Comparison of ENCODE assay signal across 27 mouse cellular contexts in genomic region chr11:96411934-96412333, GRCm38 (mm10). TPM values are rescaled to one million over a fixed set of nuclear protein-coding genes. Genes with fewer than 3 reads are reported as not detected.
A peak's percentile ranks its signal among the peaks of the same experiment; 100 is the strongest.
DNase-seq lines count a peak whose midpoint lies in the region; ATAC-seq and TF ChIP-seq lines count a peak whose summit lies in the region.
"Had no signal": no experiment of that assay in that cellular context is flagged by ENCODE, and none has a peak within 500 bp of the region (broad histone marks: within the 10 kb centered on the region; RNA-seq: fewer than 3 reads in every experiment).

No protein-coding gene starts in this region.

- H3K4me3 ChIP-seq in gastrocnemius, adult 2 months: no peak overlapping the region
- no peak overlapping the region for H3K4me3 ChIP-seq in liver, embryonic 14.5 days (ENCODE audit: insufficient read depth in 1 of 2, low read depth in 2 of 2, low read length in 2 of 2)
- no peak overlapping the region for H3K4me3 ChIP-seq in liver, embryonic 11.5 days (ENCODE audit: low read depth, low read length)
- no peak overlapping the region for H3K4me3 ChIP-seq in small intestine, adult 2 months (ENCODE audit: low read depth, low read length)
- no peak overlapping the region for H3K4me3 ChIP-seq in neural tube, embryonic 15.5 days (replicated peaks)
- H3K4me3 ChIP-seq: embryonic facial prominence, embryonic 15.5 days; heart, embryonic 10.5 days; hindbrain, embryonic 15.5 days; limb, embryonic 10.5 days; liver, embryonic 13.5 days; midbrain, embryonic 12.5 days; stomach, embryonic 15.5 days had no signal

- TF ChIP-seq CTCF in gastrocnemius, adult 2 months (IDR thresholded peaks at IDR 0.05): peak; percentile 13; the same call in 1 of the 2 replicates
- peak; percentile 55 for TF ChIP-seq CTCF in liver, embryonic 14.5 days (IDR thresholded peaks at IDR 0.05; ENCODE audit: low read depth)
- TF ChIP-seq CTCF in small intestine, adult 2 months (IDR thresholded peaks at IDR 0.05; ENCODE audit: extremely low read depth, insufficient read length, insufficient replicate concordance, low read depth, low read length): 0 out of 2 replicates have a peak, but pooled peaks have one; percentile 6

- peaks cover 8% of the 10 kb centered on the region for H3K27me3 ChIP-seq in liver, embryonic 14.5 days (ENCODE audit: control insufficient read depth, insufficient read depth, low read length)
- peaks cover 17% of the 10 kb centered on the region for H3K27me3 ChIP-seq in liver, embryonic 11.5 days (replicated peaks; ENCODE audit: control insufficient read depth, insufficient read depth, low read length)
- peaks cover 7% of the 10 kb centered on the region; the same call in 1 of the 2 replicates for H3K27me3 ChIP-seq in small intestine, adult 2 months (ENCODE audit: control insufficient read depth, insufficient read depth, low read length)
- no peaks in the 10 kb centered on the region for H3K27me3 ChIP-seq in neural tube, embryonic 15.5 days (replicated peaks)
- H3K27me3 ChIP-seq: hindbrain, embryonic 15.5 days; stomach, embryonic 15.5 days had no signal

- TF ChIP-seq POLR2A in small intestine, adult 2 months (IDR thresholded peaks at IDR 0.05; ENCODE audit: low read depth, low read length): no peak

- no peak for ATAC-seq in liver, embryonic 14.5 days (ENCODE audit: insufficient read depth)
- ATAC-seq in liver, embryonic 11.5 days (replicated peaks; ENCODE audit: low FRiP score): no peak
- no peak for ATAC-seq in neural tube, embryonic 15.5 days (ENCODE audit: low FRiP score)

- intact Hi-C loops in gastrocnemius, adult 2 months (cut with DNase I): no loop called here
- intact Hi-C loops in gastrocnemius, postnatal 14 days (cut with DNase I; ENCODE audit: low total_unique reads): no loop called here

- H3K9ac ChIP-seq in liver, embryonic 14.5 days (replicated peaks): no peak overlapping the region
- no peak overlapping the region for H3K9ac ChIP-seq in liver, embryonic 11.5 days (ENCODE audit: low read depth, low read length)
- H3K9ac ChIP-seq in neural tube, embryonic 15.5 days (replicated peaks): no peak overlapping the region
- H3K9ac ChIP-seq: embryonic facial prominence, embryonic 15.5 days; hindbrain, embryonic 15.5 days; liver, embryonic 13.5 days; midbrain, embryonic 12.5 days; stomach, embryonic 15.5 days had no signal

- DNase-seq in gastrocnemius, adult 2 months: no peak
- no peak for DNase-seq in gastrocnemius, postnatal 14 days
- no peak for DNase-seq in liver, embryonic 14.5 days (ENCODE audit: low read depth in 3 of 3, low spot score in 3 of 3)
- no peak for DNase-seq in liver, embryonic 11.5 days (ENCODE audit: low spot score)
- peak; percentile 49 for DNase-seq in ES-CJ7 (ENCODE audit: low read depth, low spot score)
- DNase-seq in yolk sac, embryonic 10.5 days (ENCODE audit: low spot score): no peak
- DNase-seq: cerebellum, adult 11 months; embryo, embryonic 11 days; gastrocnemius, postnatal 25 days; heart, postnatal 14 days; kidney, adult 2 months; layer of hippocampus, postnatal 36 days; liver, embryonic 13.5 days; thymus, postnatal 36 days had no signal

- no peak overlapping the region for H3K4me2 ChIP-seq in liver, embryonic 14.5 days (ENCODE audit: low read depth)
- H3K4me2 ChIP-seq in liver, embryonic 11.5 days: no peak overlapping the region
- H3K4me2 ChIP-seq in neural tube, embryonic 15.5 days: no peak overlapping the region
- H3K4me2 ChIP-seq: embryonic facial prominence, embryonic 15.5 days; hindbrain, embryonic 15.5 days; liver, embryonic 13.5 days; midbrain, embryonic 12.5 days; stomach, embryonic 15.5 days had no signal

- no peaks in the 10 kb centered on the region; a peak in 1 of 4 replicates for H3K4me1 ChIP-seq in liver, embryonic 14.5 days (replicated peaks; ENCODE audit: control insufficient read depth in 2 of 2, insufficient read depth in 2 of 2, low read length in 1 of 2)
- H3K4me1 ChIP-seq in liver, embryonic 11.5 days (replicated peaks; ENCODE audit: control insufficient read depth, insufficient read depth, low read length): peaks cover 4% of the 10 kb centered on the region; the same call in 1 of the 2 replicates
- H3K4me1 ChIP-seq in small intestine, adult 2 months (ENCODE audit: control insufficient read depth, insufficient read depth, insufficient read length, low read length): no peaks in the 10 kb centered on the region
- peaks cover 34% of the 10 kb centered on the region for H3K4me1 ChIP-seq in neural tube, embryonic 15.5 days

- 42% methylated on average over 4 of the region's 4 CpGs for WGBS in liver, embryonic 14.5 days (ENCODE audit: insufficient replicate concordance)
- 67% methylated on average over 4 of the region's 4 CpGs for WGBS in liver, embryonic 11.5 days
- 68% methylated on average over 4 of the region's 4 CpGs for WGBS in small intestine, adult 2 months
- 76% methylated on average over 4 of the region's 4 CpGs for WGBS in neural tube, embryonic 15.5 days

- no peak for TF ChIP-seq EP300 in liver, embryonic 14.5 days (IDR thresholded peaks at IDR 0.05; ENCODE audit: low read depth)

- H3K27ac ChIP-seq in gastrocnemius, adult 2 months: no peak overlapping the region
- no peak overlapping the region for H3K27ac ChIP-seq in liver, embryonic 14.5 days
- no peak overlapping the region for H3K27ac ChIP-seq in liver, embryonic 11.5 days (ENCODE audit: low read depth, low read length)
- H3K27ac ChIP-seq in small intestine, adult 2 months (ENCODE audit: insufficient read depth, low read depth, low read length): no peak overlapping the region
- no peak overlapping the region for H3K27ac ChIP-seq in neural tube, embryonic 15.5 days (replicated peaks)
- H3K27ac ChIP-seq: embryonic facial prominence, embryonic 15.5 days; heart, embryonic 10.5 days; hindbrain, embryonic 15.5 days; limb, embryonic 10.5 days; liver, embryonic 13.5 days; macrophage; midbrain, embryonic 12.5 days; stomach, embryonic 15.5 days had no signal

- H3K36me3 ChIP-seq in liver, embryonic 14.5 days (replicated peaks; ENCODE audit: control insufficient read depth, insufficient read depth, low read depth): no peaks in the 10 kb centered on the region
- no peaks in the 10 kb centered on the region for H3K36me3 ChIP-seq in liver, embryonic 11.5 days (ENCODE audit: control insufficient read depth, insufficient read depth, low read length)
- H3K36me3 ChIP-seq in small intestine, adult 2 months (ENCODE audit: control insufficient read depth, insufficient read depth, low read length): no peaks in the 10 kb centered on the region
- H3K36me3 ChIP-seq in neural tube, embryonic 15.5 days: no peaks in the 10 kb centered on the region
- H3K36me3 ChIP-seq: embryonic facial prominence, embryonic 15.5 days; heart, embryonic 10.5 days; hindbrain, embryonic 15.5 days; limb, embryonic 10.5 days; liver, embryonic 13.5 days; midbrain, embryonic 12.5 days; stomach, embryonic 15.5 days had no signal

- H3K9me3 ChIP-seq in liver, embryonic 14.5 days (ENCODE audit: control insufficient read depth, low read length): no peaks in the 10 kb centered on the region
- no peaks in the 10 kb centered on the region for H3K9me3 ChIP-seq in liver, embryonic 11.5 days (ENCODE audit: control insufficient read depth, low read length)
- H3K9me3 ChIP-seq in neural tube, embryonic 15.5 days (replicated peaks): no peaks in the 10 kb centered on the region
- H3K9me3 ChIP-seq: embryonic facial prominence, embryonic 15.5 days; heart, embryonic 10.5 days; hindbrain, embryonic 15.5 days; limb, embryonic 10.5 days; liver, embryonic 13.5 days; midbrain, embryonic 12.5 days; stomach, embryonic 15.5 days had no signal

RNA-seq across cellular contexts. Expression of gene Hoxb1, which starts 46.4 kb away (rescaled TPM):
- total RNA-seq in gastrocnemius, adult 2 months (2021): not detected
- total RNA-seq in gastrocnemius, postnatal 14 days (2021): not detected
- polyA plus RNA-seq in liver, embryonic 14.5 days (2012; rRNA removed): 0.02 TPM in 2 replicates
- not detected in 2 replicates for polyA plus RNA-seq in liver, embryonic 14.5 days (2014; fragmentation: Nextera tagmentation; extraction: Ambion mirVana)
- 0.73 and 0.85 TPM in 2 replicates for polyA plus RNA-seq in liver, embryonic 11.5 days (2014; fragmentation: Nextera tagmentation; extraction: Ambion mirVana)
- not detected in 2 replicates for polyA plus RNA-seq in small intestine, adult 2 months (2012; rRNA removed)
- 0.38 and 0.65 TPM in 2 replicates for polyA plus RNA-seq in neural tube, embryonic 15.5 days (2015; fragmentation: Nextera tagmentation; extraction: Ambion mirVana)
- total RNA-seq: gastrocnemius, postnatal 25 days; heart, postnatal 14 days; layer of hippocampus, postnatal 36 days; neutrophil, adult 5-6 weeks had no signal
- polyA plus RNA-seq: embryonic facial prominence, embryonic 15.5 days; forebrain, embryonic 11.5 days; frontal cortex, adult 2 months; kidney, adult 2 months; large intestine, adult 2 months; macrophage; midbrain, embryonic 12.5 days; stomach, embryonic 15.5 days had no signal

RNA-seq across cellular contexts. Expression of gene Skap1, which starts 52.5 kb away (rescaled TPM):
- total RNA-seq in gastrocnemius, adult 2 months (2021): not detected
- total RNA-seq in gastrocnemius, postnatal 14 days (2021): under 1 TPM in 1 of 2 experiments, not detected in 1; 0.20 TPM
- 0.11 TPM in 1 of 2 replicates, not detected in the other for polyA plus RNA-seq in liver, embryonic 14.5 days (2012; rRNA removed)
- polyA plus RNA-seq in liver, embryonic 14.5 days (2014; fragmentation: Nextera tagmentation; extraction: Ambion mirVana): 0.14 and 0.18 TPM in 2 replicates
- 0.45 and 0.58 TPM in 2 replicates for polyA plus RNA-seq in liver, embryonic 11.5 days (2014; fragmentation: Nextera tagmentation; extraction: Ambion mirVana)
- polyA plus RNA-seq in small intestine, adult 2 months (2012; rRNA removed): 1.7 and 3.0 TPM in 2 replicates
- polyA plus RNA-seq in neural tube, embryonic 15.5 days (2015; fragmentation: Nextera tagmentation; extraction: Ambion mirVana): 7.9 and 24.2 TPM in 2 replicates
